Mouse (Mus musculus): ENCODE results near the gene Faxc. TPM values are rescaled to one million over a fixed set of nuclear protein-coding genes. Genes with fewer than 3 reads are reported as not detected.
A peak's percentile ranks its signal among the peaks of the same experiment; 100 is the strongest.

Faxc gene
- polyA plus RNA-seq, 1 experiment from 2014 or later, result 21.6 TPM

- no peak overlapping the region for H3K4me3 ChIP-seq (replicated peaks)
- H3K9ac ChIP-seq (replicated peaks), result no peak overlapping the region
- H3K4me2 ChIP-seq (replicated peaks), result no peak overlapping the region
- no peak for ATAC-seq
- WGBS, result 38% methylated on average over 1 of the region's 1 CpGs
- no peaks in the 10 kb centered on the region for H3K27me3 ChIP-seq
- peaks cover 23% of the 10 kb centered on the region for H3K36me3 ChIP-seq
- H3K9me3 ChIP-seq, result 0 out of 2 replicates have a peak, but pooled peaks cover 2% of the 10 kb centered on the region
- no peak overlapping the region for H3K27ac ChIP-seq
- H3K4me1 ChIP-seq (replicated peaks), result no peaks in the 10 kb centered on the region
Measured at GRCm38 (mm10) chr4:21971949-21972348, 40.8 kb downstream of the Faxc start.

- 57% methylated on average over 3 of the region's 3 CpGs for WGBS
- Histone ChIP-seq H3K4me2 (replicated peaks) (no peak overlapping the region), H3K27ac (no peak overlapping the region)
Measured at GRCm38 (mm10) chr4:21974126-21974525, 43.0 kb downstream of the Faxc start.

GRCm38 (mm10) chr4:21980471-21980870, 49.3 kb downstream of the Faxc start:
- Histone ChIP-seq H3K27me3 (no peaks in the 10 kb centered on the region), H3K36me3 (peaks cover 21% of the 10 kb centered on the region), H3K4me2 (replicated peaks) (no peak overlapping the region), H3K9me3 (no peaks in the 10 kb centered on the region), H3K27ac (no peak overlapping the region), H3K4me1 (replicated peaks) (no peaks in the 10 kb centered on the region), H3K4me3 (replicated peaks) (no peak overlapping the region), H3K9ac (replicated peaks) (no peak overlapping the region)
- ATAC-seq, result no peak
- 92% methylated on average over 4 of the region's 4 CpGs for WGBS

More at GRCm38 (mm10) chr4:21974126-21974525, 43.0 kb downstream of the Faxc start:
- Histone ChIP-seq H3K27me3 (no peaks in the 10 kb centered on the region), H3K36me3 (peaks cover 17% of the 10 kb centered on the region), H3K9ac (replicated peaks) (no peak overlapping the region), H3K9me3 (0 out of 2 replicates have a peak, but pooled peaks cover 2% of the 10 kb centered on the region), H3K4me1 (replicated peaks) (no peaks in the 10 kb centered on the region), H3K4me3 (replicated peaks) (no peak overlapping the region)
- ATAC-seq, result no peak

GRCm38 (mm10) chr4:21982449-21982848, 51.3 kb downstream of the Faxc start:
- Histone ChIP-seq H3K36me3 (peaks cover 23% of the 10 kb centered on the region), H3K4me2 (replicated peaks) (no peak overlapping the region), H3K27me3 (no peaks in the 10 kb centered on the region), H3K4me3 (replicated peaks) (no peak overlapping the region), H3K9ac (replicated peaks) (no peak overlapping the region), H3K4me1 (replicated peaks) (no peaks in the 10 kb centered on the region), H3K9me3 (no peaks in the 10 kb centered on the region), H3K27ac (no peak overlapping the region)
- 95% methylated on average over 9 of the region's 9 CpGs for WGBS
- ATAC-seq, result no peak

- H3K27me3 ChIP-seq, result no peaks in the 10 kb centered on the region
- H3K27ac ChIP-seq, result no peak overlapping the region
- H3K9ac ChIP-seq (replicated peaks), result no peak overlapping the region
- no peaks in the 10 kb centered on the region for H3K9me3 ChIP-seq
- H3K4me2 ChIP-seq (replicated peaks), result no peak overlapping the region
- H3K4me3 ChIP-seq (replicated peaks), result no peak overlapping the region
- H3K4me1 ChIP-seq (replicated peaks), result no peaks in the 10 kb centered on the region
- ATAC-seq, result no peak
- WGBS, result 92% methylated on average over 8 of the region's 8 CpGs
- H3K36me3 ChIP-seq, result peaks cover 35% of the 10 kb centered on the region
Measured at GRCm38 (mm10) chr4:21986857-21987256, 55.7 kb downstream of the Faxc start.

GRCm38 (mm10) chr4:21987460-21987859, 56.3 kb downstream of the Faxc start:
- Histone ChIP-seq H3K36me3 (peaks cover 31% of the 10 kb centered on the region), H3K27me3 (no peaks in the 10 kb centered on the region)
- no peak for ATAC-seq

GRCm38 (mm10) chr4:21989571-21990091, 58.5 kb downstream of the Faxc start:
- WGBS, result 88% methylated on average over 3 of the region's 3 CpGs
- Histone ChIP-seq H3K4me3 (replicated peaks) (no peak overlapping the region), H3K4me2 (replicated peaks) (no peak overlapping the region), H3K27me3 (no peaks in the 10 kb centered on the region), H3K36me3 (peaks cover 45% of the 10 kb centered on the region), H3K9ac (replicated peaks) (no peak overlapping the region), H3K27ac (no peak overlapping the region; the same call in 1 of the 2 replicates), H3K4me1 (replicated peaks) (no peaks in the 10 kb centered on the region), H3K9me3 (no peaks in the 10 kb centered on the region)
- no peak for ATAC-seq

More at GRCm38 (mm10) chr4:21987460-21987859, 56.3 kb downstream of the Faxc start:
- H3K9me3 ChIP-seq, result no peaks in the 10 kb centered on the region
- H3K4me1 ChIP-seq (replicated peaks), result no peaks in the 10 kb centered on the region
- no peak overlapping the region for H3K4me3 ChIP-seq (replicated peaks)
- no peak overlapping the region for H3K4me2 ChIP-seq (replicated peaks)
- 90% methylated on average over 10 of the region's 10 CpGs for WGBS
- H3K9ac ChIP-seq (replicated peaks), result no peak overlapping the region
- H3K27ac ChIP-seq, result no peak overlapping the region

GRCm38 (mm10) chr4:21990580-21991235, 59.6 kb downstream of the Faxc start:
- no peak overlapping the region for H3K4me3 ChIP-seq (replicated peaks)
- ATAC-seq, result peak; percentile 65; the same call in 1 of the 2 replicates
- peaks cover 48% of the 10 kb centered on the region for H3K36me3 ChIP-seq
- H3K9me3 ChIP-seq, result no peaks in the 10 kb centered on the region
- H3K4me1 ChIP-seq (replicated peaks), result no peaks in the 10 kb centered on the region
- H3K9ac ChIP-seq (replicated peaks), result no peak overlapping the region
- H3K27me3 ChIP-seq, result no peaks in the 10 kb centered on the region
- H3K4me2 ChIP-seq (replicated peaks), result no peak overlapping the region
- no peak overlapping the region for H3K27ac ChIP-seq
- 43% methylated on average over 3 of the region's 3 CpGs for WGBS

- peak; percentile 87 for ATAC-seq
- 0 out of 2 replicates have a peak, but pooled peaks cover 3% of the 10 kb centered on the region for H3K27me3 ChIP-seq
- WGBS, result 15% methylated on average over 9 of the region's 9 CpGs
Measured at GRCm38 (mm10) chr4:22017656-22018379, 86.7 kb downstream of the Faxc start.

GRCm38 (mm10) chr4:22018414-22018813, 87.3 kb downstream of the Faxc start:
- Histone ChIP-seq H3K9me3 (no peaks in the 10 kb centered on the region), H3K36me3 (no peaks in the 10 kb centered on the region), H3K4me3 (replicated peaks) (no peak overlapping the region), H3K27me3 (0 out of 2 replicates have a peak, but pooled peaks cover 3% of the 10 kb centered on the region), H3K4me2 (replicated peaks) (peak overlapping the region; percentile 28), H3K4me1 (replicated peaks) (peaks cover 11% of the 10 kb centered on the region), H3K27ac (peak overlapping the region; percentile 62), H3K9ac (replicated peaks) (peak overlapping the region; percentile 52; the same call in 1 of the 2 replicates)
- peak; percentile 38 for ATAC-seq
- WGBS, result 40% methylated on average over 5 of the region's 5 CpGs

More at GRCm38 (mm10) chr4:22017656-22018379, 86.7 kb downstream of the Faxc start:
- Histone ChIP-seq H3K9ac (replicated peaks) (peak overlapping the region; percentile 52; the same call in 1 of the 2 replicates), H3K4me1 (replicated peaks) (peaks cover 11% of the 10 kb centered on the region), H3K4me2 (replicated peaks) (peak overlapping the region; percentile 28), H3K36me3 (no peaks in the 10 kb centered on the region), H3K9me3 (no peaks in the 10 kb centered on the region), H3K27ac (peak overlapping the region; percentile 62), H3K4me3 (replicated peaks) (no peak overlapping the region)

- WGBS, result 61% methylated on average over 2 of the region's 2 CpGs
- no peak overlapping the region for H3K27ac ChIP-seq
- no peaks in the 10 kb centered on the region for H3K4me1 ChIP-seq (replicated peaks)
- H3K9me3 ChIP-seq, result no peaks in the 10 kb centered on the region
- peak; percentile 74 for ATAC-seq
- 0 out of 2 replicates have a peak, but pooled peaks cover 3% of the 10 kb centered on the region for H3K27me3 ChIP-seq
- H3K4me2 ChIP-seq (replicated peaks), result no peak overlapping the region
- H3K9ac ChIP-seq (replicated peaks), result no peak overlapping the region
- no peaks in the 10 kb centered on the region for H3K36me3 ChIP-seq
- H3K4me3 ChIP-seq (replicated peaks), result no peak overlapping the region
Measured at GRCm38 (mm10) chr4:22029951-22030350, 98.8 kb downstream of the Faxc start.

All from midbrain, embryonic 13.5 days (tissue).